Mouse (Mus musculus) stomach, postnatal 0 days (tissue): ENCODE results near the gene Ckb. TPM values are rescaled to one million over a fixed set of nuclear protein-coding genes. Genes with fewer than 3 reads are reported as not detected.
"Not testable (repeated sequence)": the region's sequence is repeated elsewhere in the genome, so short reads cannot be mapped to it uniquely, and the experiment has no call there.

ENCODE experiments used
- ATAC-seq: fragments of 200-750 bp; cut with Nextera tagmentation; 2 replicates; pipeline ENCODE4 v1.8.0; 2017; ENCODE audit not compliant: low FRiP score, low TSS enrichment
- DNase-seq: peaks from one replicate; pipeline ENCODE4 v3.0.0-alpha.2; 2016; ENCODE audit warnings: low spot score
- H3K27ac ChIP-seq: fragments of 300-500 bp; sonication (generic); replicated peaks from 2 replicates; pipeline ENCODE4 v1.5.1; 2014; ENCODE audit warnings: mild to moderate bottlenecking, control low read depth
- H3K27me3 ChIP-seq: fragments of 300-500 bp; sonication (generic); 2 replicates; pipeline ENCODE4 v1.6.1; 2014; ENCODE audit warnings: low read length; ENCODE audit not compliant: control insufficient read depth, insufficient read depth
- H3K36me3 ChIP-seq: fragments of 300-500 bp; sonication (generic); 2 replicates; pipeline ENCODE4 v1.6.1; 2014; ENCODE audit warnings: low read length, mixed read lengths; ENCODE audit not compliant: control insufficient read depth, insufficient read depth
- H3K4me1 ChIP-seq: fragments of 300-500 bp; sonication (generic); replicated peaks from 2 replicates; pipeline ENCODE4 v1.6.1; 2014; ENCODE audit warnings: antibody characterized with exemption; ENCODE audit not compliant: control insufficient read depth, insufficient read depth
- H3K4me2 ChIP-seq: fragments of 300-500 bp; sonication (generic); replicated peaks from 2 replicates; pipeline ENCODE4 v1.6.1; 2014; ENCODE audit warnings: low read depth, mild to moderate bottlenecking, control low read depth, moderate library complexity
- H3K4me3 ChIP-seq: fragments of 300-500 bp; sonication (generic); 2 replicates; pipeline ENCODE4 v1.5.1; 2014; ENCODE audit warnings: low read depth, low read length, control low read depth
- H3K9ac ChIP-seq: fragments of 300-500 bp; sonication (generic); 2 replicates; pipeline ENCODE4 v1.6.1; 2014; ENCODE audit warnings: mild to moderate bottlenecking, low read length, control low read depth, mixed read lengths
- H3K9me3 ChIP-seq: fragments of 300-500 bp; sonication (generic); 2 replicates; pipeline ENCODE4 v1.6.1; 2016; ENCODE audit warnings: low read length; ENCODE audit not compliant: control insufficient read depth
- CTCF ChIP-seq: IDR thresholded peaks from 2 replicates; pipeline ENCODE4 v1.5.1; 2016; ENCODE audit warnings: antibody characterized with exemption, low read depth, mild to moderate bottlenecking, moderate library complexity
- EP300 ChIP-seq: optimal IDR thresholded peaks from 2 replicates; pipeline ENCODE3; 2016; ENCODE audit warnings: antibody characterized with exemption
- WGBS: fragments of 180-500 bp; shearing (Covaris S2); extraction: QIAGEN DNeasy Blood & Tissue Kit; methylation state at CpG from one replicate; pipeline ENCODE4 v1.1.7; 2014; 5-methylcytosine and 5-hydroxymethylcytosine counted together
- polyA plus RNA-seq: library from polyadenylated mRNA; unstranded; fragments of >200 nt; fragmentation: Nextera tagmentation; extraction: Ambion mirVana; gene quantifications from 2 replicates; pipeline ENCODE4 v1.2.1, GENCODE M21; 2015

Gene Ckb
- polyA plus RNA-seq, 1 experiment from 2014 or later = 532 TPM

DNA sequence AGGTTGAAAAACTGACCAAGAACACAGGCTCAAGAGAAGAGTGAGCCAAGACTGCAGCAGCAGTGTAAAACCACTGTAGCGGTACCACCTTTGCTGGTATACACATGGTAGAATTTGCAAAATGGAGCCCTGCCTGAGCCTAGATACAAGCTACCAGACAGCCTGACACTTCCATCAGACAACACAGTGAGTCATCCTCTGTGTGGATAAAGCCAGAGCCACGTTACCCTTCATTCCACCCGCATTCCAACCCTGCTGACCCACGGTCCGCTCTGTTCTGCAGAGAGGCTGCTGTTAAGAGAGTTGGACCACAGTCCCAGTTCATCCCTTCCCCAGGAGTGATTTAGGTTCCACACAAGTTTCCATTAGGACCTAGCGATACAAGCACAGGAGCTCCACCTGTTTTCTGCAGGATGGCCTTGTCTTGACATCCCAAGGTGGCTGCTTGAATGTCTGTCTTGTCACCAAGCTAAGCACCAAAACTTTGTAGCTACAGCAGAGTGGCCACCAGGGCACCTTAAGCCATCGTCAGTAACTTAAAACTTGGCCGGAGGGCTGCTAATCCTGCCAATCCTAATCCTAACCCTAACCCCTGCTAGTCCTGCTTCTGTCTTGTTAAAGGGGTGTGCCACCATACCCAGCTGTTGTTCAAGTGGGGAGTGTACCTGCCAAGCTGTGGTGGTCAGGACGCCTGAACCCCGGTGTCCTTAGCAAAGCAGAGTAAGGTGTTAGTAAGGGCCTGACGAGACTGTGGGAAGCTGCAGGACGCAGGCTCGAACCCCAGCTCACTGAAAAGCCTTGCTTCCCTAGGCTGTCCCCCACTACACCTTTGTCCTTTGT lies 6.9 kb downstream of the Ckb start:
- ATAC-seq (no peak), DNase-seq (no peak)
- Histone ChIP-seq H3K36me3 (no peaks in the 10 kb centered on the region; the same call in 1 of the 2 replicates), H3K4me2 (no peak overlapping the region), H3K27me3 (no peaks in the 10 kb centered on the region), H3K27ac (peak overlapping the region; percentile 82), H3K4me1 (0 out of 2 replicates have a peak, but pooled peaks cover 2% of the 10 kb centered on the region), H3K9ac (0 out of 2 replicates have a peak overlapping the region, but pooled peaks have one; percentile 8), H3K4me3 (no peak overlapping the region), H3K9me3 (no peaks in the 10 kb centered on the region)
- TF ChIP-seq EP300 (no peak), CTCF (no peak)
- WGBS = 72% methylated on average over 13 of the region's 13 CpGs

DNA sequence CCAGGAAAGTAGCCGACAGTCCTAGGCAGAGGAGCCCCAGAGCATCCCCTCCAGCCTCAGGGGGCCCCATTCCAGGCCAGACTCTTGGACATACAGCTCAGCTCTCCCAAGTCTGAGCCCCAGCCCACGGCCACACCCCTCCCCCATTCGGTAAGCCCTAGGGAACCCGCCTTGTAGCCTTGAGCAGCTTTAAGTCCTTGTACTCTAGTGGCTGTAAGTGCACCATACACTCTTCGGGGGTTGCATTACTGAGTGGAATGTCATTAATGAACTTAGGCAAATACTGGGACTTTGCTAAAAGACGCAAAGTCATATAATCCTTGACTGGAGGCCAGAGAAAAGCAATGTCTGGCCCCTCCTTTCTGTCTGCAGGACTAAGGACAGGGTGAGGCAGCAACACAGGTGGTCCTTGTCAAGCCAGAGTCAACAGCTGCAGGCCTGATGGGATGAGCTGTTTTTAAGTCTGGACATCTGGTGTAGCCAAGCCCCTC lies 7.9 kb downstream of the Ckb start:
- Histone ChIP-seq H3K4me2 (peak overlapping the region; percentile 8; the same call in 1 of the 2 replicates), H3K27ac (peak overlapping the region; percentile 82), H3K4me3 (no peak overlapping the region), H3K36me3 (no peaks in the 10 kb centered on the region; the same call in 1 of the 2 replicates), H3K27me3 (no peaks in the 10 kb centered on the region), H3K4me1 (0 out of 2 replicates have a peak, but pooled peaks cover 2% of the 10 kb centered on the region), H3K9me3 (no peaks in the 10 kb centered on the region), H3K9ac (no peak overlapping the region)
- 17% methylated on average over 6 of the region's 6 CpGs for WGBS
- TF ChIP-seq CTCF = peak; percentile 28; the same call in 1 of the 2 replicates
- TF ChIP-seq EP300 = no peak
- no peak for DNase-seq
- ATAC-seq = peak; percentile 61

DNA sequence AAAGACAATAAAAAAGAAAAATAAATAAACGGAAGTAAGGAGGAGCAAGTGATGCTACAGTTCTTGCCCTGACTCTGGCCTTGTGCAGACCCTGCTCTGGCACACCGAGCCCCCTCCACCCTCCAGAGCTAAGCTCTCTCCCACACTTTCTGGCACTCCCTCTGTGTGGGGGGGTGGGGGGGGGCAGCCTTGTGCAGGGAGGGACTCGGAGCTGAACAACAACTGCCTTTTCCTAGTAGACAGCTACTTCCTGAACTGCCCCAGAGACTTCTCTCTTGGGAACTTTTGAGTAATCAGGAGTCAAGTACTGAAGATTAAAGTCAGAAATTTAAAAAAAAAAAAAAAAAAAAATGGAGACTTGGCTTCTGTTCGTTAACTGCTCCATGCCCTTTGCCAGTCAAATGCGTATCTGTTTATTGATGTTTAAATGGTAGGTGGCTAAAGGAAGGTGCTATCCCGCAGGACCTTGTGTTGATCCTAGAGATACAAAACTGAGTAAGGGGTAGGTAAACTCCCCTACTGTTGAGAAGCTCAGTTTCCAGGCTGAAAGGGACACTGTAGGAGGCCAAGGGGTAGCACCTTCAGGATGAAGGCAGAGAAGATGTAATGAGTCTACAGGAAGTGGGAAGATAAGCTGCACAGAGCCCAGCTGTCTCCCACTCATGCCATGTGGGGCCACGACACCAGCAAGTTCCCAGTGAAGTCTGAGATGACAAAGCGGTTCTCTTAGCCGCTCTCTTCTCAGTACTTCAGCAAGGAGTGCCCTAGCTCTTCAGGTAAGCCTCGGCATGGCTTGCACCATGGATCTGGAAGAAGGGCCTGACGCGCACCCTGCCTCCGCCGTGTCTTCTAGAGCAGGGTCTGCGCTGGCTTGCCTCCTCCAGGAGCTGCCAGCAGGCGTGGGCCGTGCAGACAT lies 8.7 kb downstream of the Ckb start:
- no peak for ATAC-seq
- no peaks in the 10 kb centered on the region; the same call in 1 of the 2 replicates for H3K36me3 ChIP-seq
- H3K4me1 ChIP-seq = 0 out of 2 replicates have a peak, but pooled peaks cover under 1% of the 10 kb centered on the region
- H3K9ac ChIP-seq = no peak overlapping the region
- H3K4me2 ChIP-seq = peak overlapping the region; percentile 8; the same call in 1 of the 2 replicates
- WGBS = 41% methylated on average over 17 of the region's 17 CpGs
- no peaks in the 10 kb centered on the region for H3K9me3 ChIP-seq
- no peak overlapping the region for H3K4me3 ChIP-seq
- no peaks in the 10 kb centered on the region for H3K27me3 ChIP-seq
- no peak for DNase-seq
- H3K27ac ChIP-seq = peak overlapping the region; percentile 82
- TF ChIP-seq EP300 (no peak), CTCF (no peak)

DNA sequence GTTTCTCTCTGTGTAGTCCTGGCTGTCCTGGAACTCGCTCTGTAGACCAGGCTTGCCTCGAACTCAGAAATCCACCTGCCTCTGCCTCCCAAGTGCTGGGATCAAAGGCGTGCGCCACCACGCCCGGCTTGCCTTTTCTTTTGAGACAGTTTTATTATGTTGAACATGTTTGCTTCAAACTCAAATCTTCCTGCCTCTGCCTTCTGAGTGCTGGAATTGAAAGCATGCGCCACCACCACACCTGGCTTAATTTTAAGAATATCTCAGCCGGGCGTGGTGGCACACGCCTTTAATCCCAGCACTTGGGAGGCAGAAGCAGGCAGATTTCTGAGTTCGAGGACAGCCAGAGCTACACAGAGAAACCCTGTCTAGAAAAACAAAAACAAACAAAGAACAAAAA lies 10.6 kb downstream of the Ckb start:
- not testable (repeated sequence) for H3K27me3 ChIP-seq, H3K4me3 ChIP-seq, H3K27ac ChIP-seq, DNase-seq, H3K36me3 ChIP-seq, H3K4me2 ChIP-seq, H3K4me1 ChIP-seq, H3K9me3 ChIP-seq, H3K9ac ChIP-seq, ATAC-seq
- WGBS = 96% methylated on average over 11 of the region's 11 CpGs

- ATAC-seq (no peak), DNase-seq (no peak)
- WGBS = 100% methylated on average over 1 of the region's 1 CpGs
- TF ChIP-seq EP300 = no peak
- no peak for TF ChIP-seq CTCF
- Histone ChIP-seq H3K36me3 (peaks cover 5% of the 10 kb centered on the region; the same call in 1 of the 2 replicates), H3K4me1 (no peaks in the 10 kb centered on the region), H3K9ac (no peak overlapping the region), H3K9me3 (no peaks in the 10 kb centered on the region), H3K4me3 (no peak overlapping the region), H3K4me2 (no peak overlapping the region), H3K27me3 (no peaks in the 10 kb centered on the region), H3K27ac (no peak overlapping the region)
Observed at GRCm38 (mm10) chr12:111660628-111661027, 11.5 kb downstream of the Ckb start.
